Mouse (Mus musculus) megakaryocyte, embryonic 14.5 days (primary cell): Measurements from ENCODE around the gene Wipi2.

ENCODE experiments used
- FLI1 ChIP-seq: IDR thresholded peaks from 2 replicates; pipeline ENCODE4 v1.6.1; 2012; ENCODE audit warnings: low read length, inconsistent platforms, mixed read lengths
- GATA1 ChIP-seq: IDR thresholded peaks from 3 replicates; pipeline ENCODE4 v1.6.1; 2012; ENCODE audit warnings: mixed read lengths, low read length, inconsistent platforms, borderline replicate concordance

DNA sequence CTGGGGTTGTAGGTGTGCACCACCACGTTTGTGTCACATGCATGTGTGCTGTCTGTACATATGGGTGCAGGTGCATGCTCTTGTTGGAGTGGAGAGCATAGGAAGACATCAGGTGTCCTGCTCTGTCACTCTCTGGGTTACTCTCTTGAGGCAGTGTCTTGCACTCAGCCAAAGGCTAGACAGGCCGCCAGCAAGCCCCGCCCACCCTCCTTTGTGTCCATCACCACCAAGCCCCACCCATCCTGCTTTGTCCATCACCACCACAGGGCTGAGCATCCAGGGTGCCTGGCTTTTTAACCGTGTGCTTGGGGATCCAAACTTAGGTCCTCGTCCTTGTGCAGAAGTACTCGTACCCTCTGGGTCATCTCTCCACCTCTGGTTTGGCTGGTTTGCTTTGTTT lies 68.8 kb downstream of the Wipi2 start:
- TF ChIP-seq GATA1 (no peak), FLI1 (no peak)
